Mouse (Mus musculus): ENCODE measurements around the gene Wdr46. TPM values are rescaled to one million over a fixed set of nuclear protein-coding genes. Genes with fewer than 3 reads are reported as not detected.
"Not testable (repeated sequence)": the region's sequence is repeated elsewhere in the genome, so short reads cannot be mapped to it uniquely, and the experiment has no call there.

Wdr46 gene
- polyA plus RNA-seq (2012; rRNA removed) = 19.1 and 23.6 TPM in 2 replicates

GRCm38 (mm10) chr17:33940206-33940805 lies at the start of gene Wdr46, which contains the start of gene Pfdn6:
Gene Wdr46, plus strand, starts transcription at chr17:33940660.
Gene Pfdn6, minus strand, starts transcription at chr17:33940343.
- DNase-seq (ENCODE audit: low read depth, low spot score) = peak; percentile 85
- under 1% methylated on average over 36 of the region's 36 CpGs for WGBS

GRCm38 (mm10) chr17:33891357-33891756 lies 49.1 kb upstream of the Wdr46 start:
- WGBS = 42% methylated on average over 2 of the region's 2 CpGs
- DNase-seq (ENCODE audit: low read depth, low spot score) = no peak

GRCm38 (mm10) chr17:33891892-33892291 lies 48.6 kb upstream of the Wdr46 start:
- DNase-seq (ENCODE audit: low read depth, low spot score) = not testable (repeated sequence)
- 53% methylated on average over 6 of the region's 6 CpGs for WGBS

GRCm38 (mm10) chr17:33892429-33892828 lies 48.0 kb upstream of the Wdr46 start:
- DNase-seq (ENCODE audit: low read depth, low spot score) = no peak
- WGBS = 28% methylated on average over 7 of the region's 7 CpGs

GRCm38 (mm10) chr17:33893011-33893410 lies 47.4 kb upstream of the Wdr46 start:
- DNase-seq (ENCODE audit: low read depth, low spot score) = not testable (repeated sequence)
- WGBS = 63% methylated on average over 4 of the region's 4 CpGs

- WGBS = 32% methylated on average over 6 of the region's 6 CpGs
- peak; percentile 55 for DNase-seq (ENCODE audit: low read depth, low spot score)
Measured at GRCm38 (mm10) chr17:33897114-33897794, 43.2 kb upstream of the Wdr46 start.

- DNase-seq (ENCODE audit: low read depth, low spot score) = not testable (repeated sequence)
- 61% methylated on average over 4 of the region's 4 CpGs for WGBS
Measured at GRCm38 (mm10) chr17:33898193-33898592, 42.3 kb upstream of the Wdr46 start.

- 61% methylated on average over 4 of the region's 4 CpGs for WGBS
- no peak for DNase-seq (ENCODE audit: low read depth, low spot score)
Measured at GRCm38 (mm10) chr17:33899642-33900041, 40.8 kb upstream of the Wdr46 start.

GRCm38 (mm10) chr17:33900281-33900988 lies 40.0 kb upstream of the Wdr46 start:
- 77% methylated on average over 7 of the region's 7 CpGs for WGBS
- DNase-seq (ENCODE audit: low read depth, low spot score) = no peak

- no peak for DNase-seq (ENCODE audit: low read depth, low spot score)
- WGBS = 77% methylated on average over 4 of the region's 4 CpGs
Measured at GRCm38 (mm10) chr17:33900989-33901314, 39.5 kb upstream of the Wdr46 start.

- DNase-seq (ENCODE audit: low read depth, low spot score) = no peak
- WGBS = 71% methylated on average over 3 of the region's 4 CpGs
Measured at GRCm38 (mm10) chr17:33901653-33902052, 38.8 kb upstream of the Wdr46 start.

- 28% methylated on average over 4 of the region's 4 CpGs for WGBS
Measured at GRCm38 (mm10) chr17:33902079-33902478, 38.4 kb upstream of the Wdr46 start.

GRCm38 (mm10) chr17:33902491-33902890 lies 38.0 kb upstream of the Wdr46 start:
- 79% methylated on average over 7 of the region's 7 CpGs for WGBS
- no peak for DNase-seq (ENCODE audit: low read depth, low spot score)

More at GRCm38 (mm10) chr17:33902079-33902478, 38.4 kb upstream of the Wdr46 start:
- no peak for DNase-seq (ENCODE audit: low read depth, low spot score)

- 71% methylated on average over 6 of the region's 6 CpGs for WGBS
- DNase-seq (ENCODE audit: low read depth, low spot score) = not testable (repeated sequence)
Measured at GRCm38 (mm10) chr17:33903911-33904651, 36.4 kb upstream of the Wdr46 start.

GRCm38 (mm10) chr17:33904835-33905234 lies 35.6 kb upstream of the Wdr46 start, which contains the start of gene Platr17:
Gene Platr17, plus strand, starts transcription at chr17:33905135.
- DNase-seq (ENCODE audit: low read depth, low spot score) = not testable (repeated sequence)
- 30% methylated on average over 4 of the region's 4 CpGs for WGBS

GRCm38 (mm10) chr17:33908331-33909076 lies 32.0 kb upstream of the Wdr46 start:
- under 1% methylated on average over 44 of the region's 44 CpGs for WGBS
- no peak for DNase-seq (ENCODE audit: low read depth, low spot score)

GRCm38 (mm10) chr17:33909077-33909868 lies 31.2 kb upstream of the Wdr46 start, which contains the start of gene Daxx:
Gene Daxx, plus strand, starts transcription at chr17:33909414.
- 1% methylated on average over 68 of the region's 68 CpGs for WGBS
- DNase-seq (ENCODE audit: low read depth, low spot score) = peak; percentile 92

- no peak for DNase-seq (ENCODE audit: low read depth, low spot score)
- under 1% methylated on average over 14 of the region's 14 CpGs for WGBS
Measured at GRCm38 (mm10) chr17:33909869-33910250, 30.6 kb upstream of the Wdr46 start.
